Mouse (Mus musculus) lung, embryonic 15.5 days (tissue): ENCODE results near the gene Entpd2. TPM values are rescaled to one million over a fixed set of nuclear protein-coding genes. Genes with fewer than 3 reads are reported as not detected.

Experiments used
- ATAC-seq: fragments of 200-750 bp; cut with Nextera tagmentation; 2 replicates; pipeline ENCODE4 v1.8.0; 2017; ENCODE audit warnings: moderate number of reproducible peaks, borderline replicate concordance; ENCODE audit not compliant: low FRiP score, low TSS enrichment; ENCODE audit errors: extremely low read depth
- H3K27ac ChIP-seq: fragments of 300-500 bp; sonication (generic); 2 replicates; pipeline ENCODE4 v1.5.1; 2015; ENCODE audit warnings: moderate library complexity, mild to moderate bottlenecking, inconsistent platforms
- H3K27me3 ChIP-seq: fragments of 300-500 bp; sonication (generic); 2 replicates; pipeline ENCODE4 v1.6.1; 2015; ENCODE audit warnings: inconsistent platforms
- H3K36me3 ChIP-seq: fragments of 300-500 bp; sonication (generic); 2 replicates; pipeline ENCODE4 v1.6.1; 2015; ENCODE audit warnings: inconsistent platforms
- H3K4me1 ChIP-seq: fragments of 300-500 bp; sonication (generic); 2 replicates; pipeline ENCODE4 v1.6.1; 2015; ENCODE audit warnings: inconsistent platforms
- H3K4me2 ChIP-seq: fragments of 300-500 bp; sonication (generic); 2 replicates; pipeline ENCODE4 v1.6.1; 2015; ENCODE audit warnings: inconsistent platforms, mild to moderate bottlenecking, moderate library complexity
- H3K4me3 ChIP-seq: fragments of 300-500 bp; sonication (generic); 2 replicates; pipeline ENCODE4 v1.5.1; 2015; ENCODE audit warnings: mild to moderate bottlenecking, inconsistent platforms
- H3K9ac ChIP-seq: fragments of 300-500 bp; sonication (generic); 2 replicates; pipeline ENCODE4 v1.6.1; 2015; ENCODE audit warnings: inconsistent platforms
- H3K9me3 ChIP-seq: fragments of 300-500 bp; sonication (generic); 2 replicates; pipeline ENCODE4 v1.6.1; 2016; ENCODE audit warnings: inconsistent platforms
- WGBS: fragments of 180-500 bp; shearing (Covaris S2); methylation state at CpG from one replicate; pipeline ENCODE4 v1.1.7; 2015; 5-methylcytosine and 5-hydroxymethylcytosine counted together
- microRNA-seq: library from miRNA; unstranded; fragments of <30 nt; microRNA quantifications from one replicate; pipeline ENCODE4, GENCODE M21; 2016
- polyA plus RNA-seq: library from polyadenylated mRNA; unstranded; fragments of >200 nt; fragmentation: Nextera tagmentation; extraction: Ambion mirVana; gene quantifications from 2 replicates; pipeline ENCODE4 v1.2.1, GENCODE M21; 2015

Entpd2 gene
- polyA plus RNA-seq, 1 experiment from 2014 or later, result 3.6 TPM

- Histone ChIP-seq H3K9ac (no peak overlapping the region), H3K9me3 (no peaks in the 10 kb centered on the region), H3K4me3 (no peak overlapping the region), H3K27me3 (peaks cover 6% of the 10 kb centered on the region), H3K4me2 (no peak overlapping the region), H3K4me1 (no peaks in the 10 kb centered on the region), H3K27ac (no peak overlapping the region), H3K36me3 (no peaks in the 10 kb centered on the region)
- 77% methylated on average over 8 of the region's 8 CpGs for WGBS
- no peak for ATAC-seq
Observed at GRCm38 (mm10) chr2:25434292-25434691, 38.6 kb downstream of the Entpd2 start.

GRCm38 (mm10) chr2:25436286-25436820, 40.7 kb downstream of the Entpd2 start:
- H3K9ac ChIP-seq, result no peak overlapping the region
- no peaks in the 10 kb centered on the region for H3K9me3 ChIP-seq
- H3K27ac ChIP-seq, result no peak overlapping the region
- no peaks in the 10 kb centered on the region for H3K36me3 ChIP-seq
- WGBS, result 87% methylated on average over 10 of the region's 10 CpGs
- no peak for ATAC-seq
- no peaks in the 10 kb centered on the region for H3K27me3 ChIP-seq
- H3K4me1 ChIP-seq, result no peaks in the 10 kb centered on the region
- H3K4me3 ChIP-seq, result no peak overlapping the region
- no peak overlapping the region for H3K4me2 ChIP-seq

- ATAC-seq, result no peak
- H3K4me1 ChIP-seq, result no peaks in the 10 kb centered on the region
- H3K36me3 ChIP-seq, result no peaks in the 10 kb centered on the region
- H3K4me3 ChIP-seq, result no peak overlapping the region
- 77% methylated on average over 20 of the region's 20 CpGs for WGBS
- H3K4me2 ChIP-seq, result no peak overlapping the region
- no peak overlapping the region for H3K27ac ChIP-seq
- H3K9me3 ChIP-seq, result no peaks in the 10 kb centered on the region
- H3K9ac ChIP-seq, result no peak overlapping the region
- no peaks in the 10 kb centered on the region for H3K27me3 ChIP-seq
Observed at GRCm38 (mm10) chr2:25441067-25441466, 45.4 kb downstream of the Entpd2 start.

GRCm38 (mm10) chr2:25442682-25443081, 47.0 kb downstream of the Entpd2 start:
- H3K36me3 ChIP-seq, result no peaks in the 10 kb centered on the region

More at GRCm38 (mm10) chr2:25442682-25443081, 47.0 kb downstream of the Entpd2 start:
- no peak for ATAC-seq
- H3K27ac ChIP-seq, result no peak overlapping the region
- H3K9me3 ChIP-seq, result no peaks in the 10 kb centered on the region
- no peaks in the 10 kb centered on the region for H3K27me3 ChIP-seq
- H3K9ac ChIP-seq, result no peak overlapping the region
- H3K4me1 ChIP-seq, result no peaks in the 10 kb centered on the region
- 85% methylated on average over 14 of the region's 14 CpGs for WGBS
- H3K4me2 ChIP-seq, result no peak overlapping the region
- H3K4me3 ChIP-seq, result no peak overlapping the region

Small RNA genes within 50 kb of the gene (microRNA-seq; reads per million reads assigned to microRNA genes)
- gene Mir3087, result not detected

Other genes starting within 250 kb of the Entpd2 start
- gene Nrarp, start 215.1 kb upstream of the Entpd2 start, polyA plus RNA-seq, result 15.7 and 16.0 TPM in 2 replicates
- gene Tor4a, start 199.0 kb upstream of the Entpd2 start, polyA plus RNA-seq, result 8.8 and 11.7 TPM in 2 replicates
- gene Nelfb, start 184.4 kb upstream of the Entpd2 start, polyA plus RNA-seq, result 121 and 122 TPM in 2 replicates
- not detected in 2 replicates for gene Stpg3, start 181.2 kb upstream of the Entpd2 start, polyA plus RNA-seq
- gene Fam166a, start 177.1 kb upstream of the Entpd2 start, polyA plus RNA-seq, result 0.69 and 1.4 TPM in 2 replicates
- 704 and 709 TPM in 2 replicates for gene Tubb4b, start 171.2 kb upstream of the Entpd2 start, polyA plus RNA-seq
- gene Slc34a3, start 161.5 kb upstream of the Entpd2 start, polyA plus RNA-seq, result not detected in 2 replicates
- gene Rnf224, start 159.1 kb upstream of the Entpd2 start, polyA plus RNA-seq, result not detected in 2 replicates
- gene Rnf208, start 153.6 kb upstream of the Entpd2 start, polyA plus RNA-seq, result 8.9 and 9.9 TPM in 2 replicates
- 0.19 and 0.35 TPM in 2 replicates for gene Cysrt1, start 153.4 kb upstream of the Entpd2 start, polyA plus RNA-seq
- 3.5 and 5.0 TPM in 2 replicates for gene AL732309.1, start 149.0 kb upstream of the Entpd2 start, polyA plus RNA-seq
- 24.4 and 24.5 TPM in 2 replicates for gene Tmem203, start 140.4 kb upstream of the Entpd2 start, polyA plus RNA-seq
- gene Tprn, start 133.3 kb upstream of the Entpd2 start, polyA plus RNA-seq, result 6.7 and 8.7 TPM in 2 replicates
- 229 and 239 TPM in 2 replicates for gene Ssna1, start 123.4 kb upstream of the Entpd2 start, polyA plus RNA-seq
- gene Anapc2, start 123.4 kb upstream of the Entpd2 start, polyA plus RNA-seq, result 132 and 136 TPM in 2 replicates
- gene Tmem210, start 107.7 kb upstream of the Entpd2 start, polyA plus RNA-seq, result not detected in 2 replicates
- gene Lrrc26, start 106.0 kb upstream of the Entpd2 start, polyA plus RNA-seq, result 3.4 and 4.5 TPM in 2 replicates
- 0.45 and 0.48 TPM in 2 replicates for gene Grin1, start 76.7 kb upstream of the Entpd2 start, polyA plus RNA-seq
- gene Man1b1, start 63.5 kb upstream of the Entpd2 start, polyA plus RNA-seq, result 48.8 and 52.0 TPM in 2 replicates
- 14.5 and 14.9 TPM in 2 replicates for gene Dpp7, start 39.5 kb upstream of the Entpd2 start, polyA plus RNA-seq
- gene Uap1l1, start 30.2 kb upstream of the Entpd2 start, polyA plus RNA-seq, result 16.4 and 20.5 TPM in 2 replicates
- 42.2 and 45.2 TPM in 2 replicates for gene Sapcd2, start 23.6 kb upstream of the Entpd2 start, polyA plus RNA-seq
- gene Npdc1, start 3.5 kb downstream of the Entpd2 start, polyA plus RNA-seq, result 27.5 and 28.7 TPM in 2 replicates
- gene Fut7, start 27.4 kb downstream of the Entpd2 start, polyA plus RNA-seq, result 0.11 TPM in 1 of 2 replicates, not detected in the other
- 4.5 and 4.8 TPM in 2 replicates for gene Abca2, start 32.8 kb downstream of the Entpd2 start, polyA plus RNA-seq
- gene Clic3, start 61.0 kb downstream of the Entpd2 start, polyA plus RNA-seq, result 77.9 and 90.3 TPM in 2 replicates
- gene Paxx, start 65.2 kb downstream of the Entpd2 start, polyA plus RNA-seq, result 31.5 and 37.0 TPM in 2 replicates
- 10.2 and 24.3 TPM in 2 replicates for gene Ptgds, start 74.2 kb downstream of the Entpd2 start, polyA plus RNA-seq
- not detected in 2 replicates for gene Lcn12, start 98.0 kb downstream of the Entpd2 start, polyA plus RNA-seq
- gene Fbxw5, start 104.9 kb downstream of the Entpd2 start, polyA plus RNA-seq, result 72.8 and 76.2 TPM in 2 replicates
- 5.8 and 6.6 TPM in 2 replicates for gene C8g, start 105.8 kb downstream of the Entpd2 start, polyA plus RNA-seq
- 37.1 and 41.3 TPM in 2 replicates for gene Traf2, start 151.1 kb downstream of the Entpd2 start, polyA plus RNA-seq
- gene Edf1, start 162.0 kb downstream of the Entpd2 start, polyA plus RNA-seq, result 311 and 323 TPM in 2 replicates
- 4.5 and 7.1 TPM in 2 replicates for gene Mamdc4, start 179.0 kb downstream of the Entpd2 start, polyA plus RNA-seq
- gene Phpt1, start 179.3 kb downstream of the Entpd2 start, polyA plus RNA-seq, result 163 and 177 TPM in 2 replicates
- 0.09 TPM in 1 of 2 replicates, not detected in the other for gene Ajm1, start 185.9 kb downstream of the Entpd2 start, polyA plus RNA-seq
- gene Rabl6, start 212.6 kb downstream of the Entpd2 start, polyA plus RNA-seq, result 74.0 and 75.2 TPM in 2 replicates
- 0.17 and 0.45 TPM in 2 replicates for gene Ccdc183, start 221.8 kb downstream of the Entpd2 start, polyA plus RNA-seq
- 26.8 and 27.2 TPM in 2 replicates for gene Tmem141, start 226.1 kb downstream of the Entpd2 start, polyA plus RNA-seq
- gene Fcna, start 232.2 kb downstream of the Entpd2 start, polyA plus RNA-seq, result 2.4 and 3.6 TPM in 2 replicates